Mouse (Mus musculus): Measurements from ENCODE around the gene Lypd6b.

Gene Lypd6b

GRCm38 (mm10) chr2:49771172-49771571, 16.3 kb upstream of the Lypd6b start:
- DNase-seq (ENCODE audit: low spot score) = no peak

GRCm38 (mm10) chr2:49773194-49773931, 14.1 kb upstream of the Lypd6b start:
- DNase-seq (ENCODE audit: low spot score) = no peak

GRCm38 (mm10) chr2:49774180-49774579, 13.3 kb upstream of the Lypd6b start:
- DNase-seq (ENCODE audit: low spot score) = no peak

- no peak for DNase-seq (ENCODE audit: low spot score)
These were observed 12.3 kb upstream of the Lypd6b start for GRCm38 (mm10) chr2:49775187-49775586.

DNA sequence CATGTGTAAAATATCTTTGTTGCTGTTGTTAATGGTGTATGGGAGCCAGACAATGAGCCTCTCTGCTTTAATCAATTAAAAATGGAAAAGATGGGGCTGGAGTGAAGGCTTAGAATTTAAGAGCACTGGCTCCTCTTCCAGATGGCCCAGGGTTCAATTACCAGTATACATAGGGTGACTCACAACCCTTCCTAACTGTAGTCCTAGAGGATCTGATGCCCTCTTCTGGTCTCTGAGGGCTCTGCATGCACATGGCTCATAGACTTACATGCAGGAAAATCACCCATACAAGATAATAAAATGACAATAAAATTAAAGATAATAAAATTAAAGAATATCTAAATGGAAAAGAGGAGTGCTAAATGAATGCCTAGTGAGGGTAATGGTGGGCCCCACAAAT, 11.8 kb upstream of the Lypd6b start:
- DNase-seq (ENCODE audit: low spot score) = no peak

- DNase-seq (ENCODE audit: low spot score) = no peak
These were observed 11.1 kb upstream of the Lypd6b start for GRCm38 (mm10) chr2:49776407-49776806.

DNA sequence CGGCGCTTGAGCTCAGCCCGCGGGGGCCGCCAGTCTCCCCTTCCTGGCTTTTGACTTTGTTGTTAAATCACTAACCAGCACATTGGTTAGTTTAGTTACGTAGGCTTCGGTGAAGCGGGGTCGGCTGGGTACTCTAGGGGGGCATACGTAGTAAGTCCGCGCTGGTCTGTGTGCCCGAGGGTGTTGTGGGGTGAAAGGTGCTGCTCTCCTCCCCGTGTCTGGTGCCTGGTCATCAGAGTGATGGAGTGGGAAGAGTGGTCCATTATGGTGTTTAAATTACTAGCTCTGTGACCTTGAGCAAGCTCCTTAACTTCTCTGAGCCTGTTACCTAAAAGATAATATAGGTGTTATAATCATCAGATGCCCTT, 547 bp downstream of the Lypd6b start:
- DNase-seq (ENCODE audit: low spot score) = no peak

DNA sequence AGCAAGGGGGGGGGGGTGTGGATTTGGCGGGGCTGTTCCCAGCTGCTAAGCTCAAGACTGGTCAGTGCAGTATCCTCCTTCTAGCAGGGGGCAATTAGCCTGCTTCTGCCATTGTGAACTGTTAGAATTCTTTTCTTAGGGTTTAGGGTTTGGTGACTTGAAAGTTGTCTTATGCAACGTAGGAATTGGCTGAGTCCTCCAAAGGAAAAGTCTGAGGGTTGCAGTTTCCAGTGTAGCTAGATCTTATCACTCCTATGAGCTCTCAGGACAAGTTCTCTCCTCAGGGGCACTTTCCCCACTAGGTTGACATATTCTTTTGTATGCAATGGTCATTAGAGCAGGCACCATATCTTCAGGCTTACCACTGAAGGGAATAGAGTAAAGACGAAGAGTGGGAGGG, 1.2 kb downstream of the Lypd6b start:
- no peak for DNase-seq (ENCODE audit: low spot score)

GRCm38 (mm10) chr2:49789078-49789477, 1.6 kb downstream of the Lypd6b start:
- DNase-seq (ENCODE audit: low spot score) = no peak

GRCm38 (mm10) chr2:49789504-49789903, 2.0 kb downstream of the Lypd6b start:
- no peak for DNase-seq (ENCODE audit: low spot score)

GRCm38 (mm10) chr2:49797444-49798143, 10.1 kb downstream of the Lypd6b start:
- DNase-seq (ENCODE audit: low spot score) = no peak

DNA sequence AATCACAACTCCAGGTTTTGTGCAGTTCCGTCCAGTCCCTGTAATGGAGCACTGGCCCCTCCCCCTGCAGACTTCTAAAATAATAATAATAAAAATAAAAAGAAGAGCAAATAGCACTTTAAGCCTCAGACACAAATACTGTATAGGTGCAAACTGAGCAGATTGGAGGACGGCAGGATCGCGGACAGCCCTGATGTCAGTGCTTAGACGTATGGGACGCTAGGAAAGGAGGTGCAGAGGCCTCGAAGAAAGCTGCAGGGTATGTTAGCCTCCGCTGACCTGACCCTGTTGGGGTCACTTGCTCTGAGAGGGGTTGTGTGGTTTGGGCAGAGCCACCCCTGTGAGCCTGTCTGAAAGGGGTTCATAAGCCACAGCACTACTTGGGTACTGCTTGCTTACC, 17.0 kb downstream of the Lypd6b start:
- no peak for DNase-seq (ENCODE audit: low spot score)

- peak; percentile 66 for DNase-seq (ENCODE audit: low spot score)
These were observed 18.4 kb downstream of the Lypd6b start for GRCm38 (mm10) chr2:49805736-49806371.

- no peak for DNase-seq (ENCODE audit: low spot score)
These were observed 22.0 kb downstream of the Lypd6b start for GRCm38 (mm10) chr2:49809496-49809895.

GRCm38 (mm10) chr2:49811420-49811819, 23.9 kb downstream of the Lypd6b start:
- no peak for DNase-seq (ENCODE audit: low spot score)

DNA sequence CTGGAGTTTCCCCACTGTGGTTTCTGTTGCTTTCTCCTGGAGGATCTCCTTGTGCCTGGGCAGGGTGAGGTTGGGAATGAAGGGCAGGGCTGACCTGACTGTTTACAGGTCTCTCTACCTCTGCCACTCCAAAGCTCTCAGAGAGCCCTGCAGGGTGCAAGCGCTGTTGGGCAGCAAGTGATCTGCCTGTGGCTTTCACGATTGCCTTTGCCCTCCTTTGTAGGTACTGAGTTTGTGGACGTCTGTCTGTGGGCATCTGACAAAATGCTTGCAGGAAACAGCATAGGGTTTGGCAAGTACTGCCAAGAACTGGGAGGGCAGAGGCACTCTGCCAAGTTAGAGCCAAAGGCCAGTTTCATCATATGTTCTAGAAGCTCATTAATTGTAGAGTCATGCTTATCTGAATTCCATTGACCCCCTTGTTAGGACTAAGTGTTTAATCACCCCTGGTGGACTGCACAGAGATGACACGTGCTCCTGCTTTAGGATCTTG, 24.4 kb downstream of the Lypd6b start:
- no peak for DNase-seq (ENCODE audit: low spot score)

DNA sequence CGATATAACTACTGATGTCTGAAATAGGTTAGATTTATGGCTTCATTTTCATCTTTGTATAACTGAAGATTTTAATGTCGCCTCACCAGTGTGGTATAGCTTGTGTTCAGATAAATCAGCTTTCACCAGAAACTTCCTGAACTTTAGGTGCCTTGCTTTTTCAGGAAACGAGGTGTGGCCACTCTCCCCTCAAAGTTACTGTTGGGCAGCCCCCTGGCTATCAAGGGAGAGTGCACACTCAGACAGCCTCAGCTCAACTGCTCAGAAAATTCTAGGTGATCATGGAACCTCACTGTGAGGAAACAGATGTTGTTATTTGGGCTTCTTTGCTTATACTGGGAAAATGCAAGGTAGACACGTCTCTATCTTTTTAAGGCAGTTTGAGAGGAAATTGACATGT, 25.7 kb downstream of the Lypd6b start:
- DNase-seq (ENCODE audit: low spot score) = no peak

- DNase-seq (ENCODE audit: low spot score) = no peak
These were observed 26.5 kb downstream of the Lypd6b start for GRCm38 (mm10) chr2:49814011-49814410.

- no peak for DNase-seq (ENCODE audit: low spot score)
These were observed 28.3 kb downstream of the Lypd6b start for GRCm38 (mm10) chr2:49815696-49816320.

GRCm38 (mm10) chr2:49816549-49816948, 29.1 kb downstream of the Lypd6b start:
- DNase-seq (ENCODE audit: low spot score) = no peak

GRCm38 (mm10) chr2:49817151-49817550, 29.7 kb downstream of the Lypd6b start:
- DNase-seq (ENCODE audit: low spot score) = no peak

DNA sequence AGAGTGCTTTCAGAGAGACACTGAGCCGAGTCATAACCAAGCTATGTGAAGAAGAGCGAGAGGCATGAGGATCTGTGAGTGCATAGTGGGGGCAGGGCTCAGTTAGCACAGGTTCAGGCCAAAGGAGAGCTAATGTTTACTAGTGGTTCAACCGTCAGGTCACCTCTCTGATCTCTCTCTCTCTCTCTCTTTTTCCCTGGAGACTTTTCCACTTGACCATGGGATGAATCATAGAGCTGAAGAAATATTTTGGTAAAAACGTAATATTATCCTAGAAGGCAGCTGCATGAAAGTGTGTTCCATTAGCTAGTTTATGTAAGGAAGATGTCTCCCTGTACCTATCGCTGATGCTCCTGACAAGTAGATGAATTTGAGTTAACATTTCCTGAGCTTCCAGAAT, 30.6 kb downstream of the Lypd6b start:
- no peak for DNase-seq (ENCODE audit: low spot score)

- DNase-seq (ENCODE audit: low spot score) = no peak
These were observed 34.8 kb downstream of the Lypd6b start for GRCm38 (mm10) chr2:49822312-49822711.

Data from testis, postnatal 10 days (tissue).